Mouse (Mus musculus) forebrain, embryonic 11.5 days (tissue): Measurements from ENCODE around the gene Fxyd6. TPM values are rescaled to one million over a fixed set of nuclear protein-coding genes. Genes with fewer than 3 reads are reported as not detected.

Experiments
- ATAC-seq: fragments of 200-750 bp; cut with Nextera tagmentation; replicated peaks from 2 replicates; pipeline ENCODE4 v1.8.0; 2017; ENCODE audit warnings: moderate TSS enrichment; ENCODE audit not compliant: low FRiP score
- DNase-seq: peaks from one replicate; pipeline ENCODE4 v3.0.0-alpha.2; 2017; ENCODE audit warnings: low spot score
- H3K27ac ChIP-seq: fragments of 300-500 bp; sonication (generic); 2 replicates; pipeline ENCODE4 v1.5.1; 2014; ENCODE audit warnings: low read depth, low read length
- H3K27me3 ChIP-seq: fragments of 300-500 bp; sonication (generic); 2 replicates; pipeline ENCODE4 v1.6.1; 2014; ENCODE audit warnings: mild to moderate bottlenecking, low read length, mixed read lengths; ENCODE audit not compliant: control insufficient read depth, insufficient read depth
- H3K36me3 ChIP-seq: fragments of 300-500 bp; sonication (generic); 2 replicates; pipeline ENCODE4 v1.6.1; 2014; ENCODE audit warnings: mild to moderate bottlenecking, low read length, moderate library complexity, mixed read lengths; ENCODE audit not compliant: control insufficient read depth, insufficient read depth
- H3K4me1 ChIP-seq: fragments of 300-500 bp; sonication (generic); replicated peaks from 2 replicates; pipeline ENCODE4 v1.6.1; 2014; ENCODE audit warnings: low read length, mixed read lengths; ENCODE audit not compliant: control insufficient read depth, insufficient read depth
- H3K4me2 ChIP-seq: fragments of 300-500 bp; sonication (generic); 2 replicates; pipeline ENCODE4 v1.6.1; 2014; ENCODE audit warnings: low read depth, mild to moderate bottlenecking, low read length, moderate library complexity, mixed read lengths; ENCODE audit not compliant: severe bottlenecking
- H3K4me3 ChIP-seq: fragments of 300-500 bp; sonication (generic); 2 replicates; pipeline ENCODE4 v1.5.1; 2014; ENCODE audit warnings: low read depth, low read length
- H3K9ac ChIP-seq: fragments of 300-500 bp; sonication (generic); 2 replicates; pipeline ENCODE4 v1.6.1; 2014; ENCODE audit warnings: low read length
- H3K9me3 ChIP-seq: fragments of 300-500 bp; sonication (generic); 2 replicates; pipeline ENCODE4 v1.6.1; 2016; ENCODE audit warnings: low read length, mixed read lengths; ENCODE audit not compliant: control insufficient read depth
- WGBS: fragments of 180-500 bp; shearing (Covaris S2); extraction: QIAGEN DNeasy Blood & Tissue Kit; methylation state at CpG from one replicate; pipeline ENCODE4 v1.1.7; 2014; 5-methylcytosine and 5-hydroxymethylcytosine counted together
- polyA plus RNA-seq: library from polyadenylated mRNA; unstranded; fragments of >200 nt; fragmentation: Nextera tagmentation; extraction: Ambion mirVana; gene quantifications from 2 replicates; pipeline ENCODE4 v1.2.1, GENCODE M21; 2014

Gene Fxyd6
- polyA plus RNA-seq, 1 experiment from 2014 or later: 122 TPM

- no peak for DNase-seq
These were observed 63.1 kb downstream of the Fxyd6 start for GRCm38 (mm10) chr9:45433119-45433518.

GRCm38 (mm10) chr9:45434171-45434570 is 64.2 kb downstream of the Fxyd6 start:
- 86% methylated on average over 2 of the region's 2 CpGs for WGBS
- H3K4me2 ChIP-seq: no peak overlapping the region
- H3K4me1 ChIP-seq: peaks cover 11% of the 10 kb centered on the region; the same call in 1 of the 2 replicates
- no peaks in the 10 kb centered on the region for H3K36me3 ChIP-seq
- H3K27ac ChIP-seq: no peak overlapping the region
- ATAC-seq (no peak), DNase-seq (no peak)
- no peak overlapping the region for H3K4me3 ChIP-seq
- no peaks in the 10 kb centered on the region for H3K9me3 ChIP-seq
- H3K9ac ChIP-seq: no peak overlapping the region
- peaks cover 34% of the 10 kb centered on the region for H3K27me3 ChIP-seq

More at GRCm38 (mm10) chr9:45433119-45433518, 63.1 kb downstream of the Fxyd6 start:
- no peak overlapping the region for H3K27ac ChIP-seq
- no peak overlapping the region for H3K4me3 ChIP-seq
- H3K36me3 ChIP-seq: no peaks in the 10 kb centered on the region
- WGBS: 71% methylated on average over 9 of the region's 9 CpGs
- H3K4me1 ChIP-seq: peaks cover 11% of the 10 kb centered on the region; the same call in 1 of the 2 replicates
- H3K9ac ChIP-seq: no peak overlapping the region
- no peak for ATAC-seq
- H3K4me2 ChIP-seq: no peak overlapping the region
- no peaks in the 10 kb centered on the region for H3K9me3 ChIP-seq
- H3K27me3 ChIP-seq: peaks cover 41% of the 10 kb centered on the region

- WGBS: 77% methylated on average over 4 of the region's 4 CpGs
- ATAC-seq: no peak
- H3K4me2 ChIP-seq: no peak overlapping the region
These were observed 69.0 kb downstream of the Fxyd6 start for GRCm38 (mm10) chr9:45439025-45439424.

GRCm38 (mm10) chr9:45440083-45440784 is 70.2 kb downstream of the Fxyd6 start:
- Histone ChIP-seq H3K9ac (no peak overlapping the region), H3K36me3 (no peaks in the 10 kb centered on the region), H3K9me3 (no peaks in the 10 kb centered on the region), H3K4me1 (0 out of 2 replicates have a peak, but pooled peaks cover 3% of the 10 kb centered on the region), H3K27ac (no peak overlapping the region), H3K27me3 (no peaks in the 10 kb centered on the region), H3K4me2 (no peak overlapping the region), H3K4me3 (no peak overlapping the region)
- WGBS: 85% methylated on average over 16 of the region's 16 CpGs
- DNase-seq (no peak), ATAC-seq (no peak)

More at GRCm38 (mm10) chr9:45439025-45439424, 69.0 kb downstream of the Fxyd6 start:
- H3K36me3 ChIP-seq: no peaks in the 10 kb centered on the region
- H3K9ac ChIP-seq: no peak overlapping the region
- no peak for DNase-seq
- no peaks in the 10 kb centered on the region for H3K27me3 ChIP-seq
- no peaks in the 10 kb centered on the region for H3K9me3 ChIP-seq
- H3K27ac ChIP-seq: no peak overlapping the region
- H3K4me3 ChIP-seq: no peak overlapping the region
- 0 out of 2 replicates have a peak, but pooled peaks cover 3% of the 10 kb centered on the region for H3K4me1 ChIP-seq

DNA sequence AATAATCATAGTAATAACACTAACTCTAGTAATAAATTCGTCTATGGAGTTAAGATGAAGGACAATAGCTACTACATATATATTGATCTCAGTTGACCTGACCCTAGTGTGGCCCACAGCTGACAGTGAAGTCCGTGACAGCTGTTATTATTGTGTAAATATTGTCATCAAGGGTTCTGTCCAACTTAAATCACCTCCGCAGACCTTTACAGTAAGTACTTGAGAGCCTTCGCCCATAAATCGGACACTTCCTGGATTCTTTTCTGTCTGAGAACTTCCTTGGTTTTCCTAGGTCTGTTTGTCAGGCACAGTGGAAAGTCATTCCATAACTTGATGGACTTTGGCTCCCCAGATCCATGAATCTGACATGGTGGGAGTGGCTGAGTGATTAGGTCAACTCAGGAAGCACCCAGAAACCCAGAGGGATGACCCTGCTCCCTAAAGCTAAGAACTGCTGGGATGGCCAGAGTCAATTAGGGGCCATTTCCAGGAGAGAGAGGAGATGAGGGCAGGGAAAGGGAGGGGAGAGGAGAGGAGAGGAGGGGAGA is 74.3 kb downstream of the Fxyd6 start:
- H3K4me2 ChIP-seq: no peak overlapping the region
- H3K27ac ChIP-seq: no peak overlapping the region
- WGBS: 84% methylated on average over 5 of the region's 5 CpGs

More for the DNA sequence above, 74.3 kb downstream of the Fxyd6 start:
- Histone ChIP-seq H3K27me3 (no peaks in the 10 kb centered on the region), H3K9ac (no peak overlapping the region), H3K36me3 (no peaks in the 10 kb centered on the region), H3K4me1 (0 out of 2 replicates have a peak, but pooled peaks cover 3% of the 10 kb centered on the region), H3K9me3 (no peaks in the 10 kb centered on the region), H3K4me3 (no peak overlapping the region)
- DNase-seq (no peak), ATAC-seq (no peak)

Other genes starting within 250 kb of the Fxyd6 start
- 0.19 and 0.21 TPM in 2 replicates for gene Scn4b, start 231.8 kb upstream of the Fxyd6 start, polyA plus RNA-seq
- not detected in 2 replicates for gene BC049352, start 188.2 kb upstream of the Fxyd6 start, polyA plus RNA-seq
- gene Tmprss4, start 166.1 kb upstream of the Fxyd6 start, polyA plus RNA-seq: not detected in 2 replicates
- gene Il10ra, start 101.0 kb upstream of the Fxyd6 start, polyA plus RNA-seq: 0.45 and 0.79 TPM in 2 replicates
- 0.08 and 0.11 TPM in 2 replicates for gene Tmprss13, start 51.1 kb upstream of the Fxyd6 start, polyA plus RNA-seq
- 1.5 and 3.4 TPM in 2 replicates for gene Fxyd2, start 29.5 kb downstream of the Fxyd6 start, polyA plus RNA-seq
- gene Dscaml1, start 56.4 kb downstream of the Fxyd6 start, polyA plus RNA-seq: 3.4 and 5.4 TPM in 2 replicates